Mouse (Mus musculus) brain, embryonic 14.5 days (tissue): ENCODE results near the gene Ssr2.

Source experiments
- CTCF ChIP-seq: fragments of 200-500 bp; IDR thresholded peaks from 2 replicates; pipeline ENCODE4 v1.5.1; 2012; ENCODE audit warnings: inconsistent platforms, mild to moderate bottlenecking, moderate library complexity, borderline replicate concordance; ENCODE audit not compliant: insufficient read depth, insufficient read length; ENCODE audit errors: extremely low read depth
- POLR2A ChIP-seq: fragments of 200-500 bp; IDR thresholded peaks from 2 replicates; pipeline ENCODE4 v1.6.1; 2012; ENCODE audit warnings: mild to moderate bottlenecking, inconsistent platforms, borderline replicate concordance; ENCODE audit not compliant: poor library complexity, insufficient read depth, insufficient read length, severe bottlenecking; ENCODE audit errors: extremely low read depth

- TF ChIP-seq POLR2A (no peak), CTCF (peak; percentile 67; the same call in 1 of the 2 replicates)
Measured at GRCm38 (mm10) chr3:88603714-88604161, 28.1 kb downstream of the Ssr2 start.
